Mouse (Mus musculus): ENCODE data around the gene 4430402I18Rik.

GRCm38 (mm10) chr19:28903536-28904119 lies 64.0 kb downstream of the 4430402I18Rik start:
- no peak for TF ChIP-seq CTCF (IDR thresholded peaks at IDR 0.05)
- no peak for TF ChIP-seq EP300 (IDR thresholded peaks at IDR 0.05)
